Mouse (Mus musculus) lung, postnatal 0 days (tissue): Measurements from ENCODE around the gene Dcaf12.

Experiments used
- CTCF ChIP-seq: IDR thresholded peaks from 2 replicates; pipeline ENCODE4 v1.5.1; 2016; ENCODE audit warnings: antibody characterized with exemption, mild to moderate bottlenecking
- EP300 ChIP-seq: IDR thresholded peaks from 2 replicates; pipeline ENCODE4 v1.6.1; 2016; ENCODE audit warnings: antibody characterized with exemption, mild to moderate bottlenecking, control low read depth

DNA sequence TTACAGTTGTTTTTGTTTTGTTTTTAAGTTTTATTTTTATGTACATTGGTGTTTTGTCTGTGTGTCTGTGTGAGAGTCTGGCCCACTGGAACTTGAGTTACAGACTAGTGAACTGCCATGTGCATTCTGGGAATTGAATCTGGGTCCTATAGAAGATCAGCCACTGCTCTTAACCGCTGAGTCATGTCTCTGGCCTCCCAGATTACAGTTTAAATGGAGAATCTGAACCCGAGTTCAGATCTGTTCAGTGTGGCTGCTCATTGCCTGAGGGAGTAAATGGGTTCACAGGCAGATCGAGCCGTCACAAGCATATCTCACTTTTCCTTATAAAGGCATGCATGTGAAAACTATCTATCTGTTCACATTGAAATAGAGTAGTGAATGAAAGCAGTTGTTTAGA, 38.1 kb upstream of the Dcaf12 start:
- TF ChIP-seq EP300 = no peak
- TF ChIP-seq CTCF = no peak
